8 mouse cellular contexts compared by ENCODE assay signal in genomic region chr15:83607115-83607802, GRCm38 (mm10). TPM values are rescaled to one million over a fixed set of nuclear protein-coding genes. Genes with fewer than 3 reads are reported as not detected.
A peak's percentile ranks its signal among the peaks of the same experiment; 100 is the strongest.
DNase-seq lines count a peak whose midpoint lies in the region; TF ChIP-seq lines count a peak whose summit lies in the region.

No protein-coding gene starts in this region.

- H3K27ac ChIP-seq in ES-E14 (ENCODE audit: insufficient read depth, low read depth, low read length, poor library complexity, severe bottlenecking): no peak overlapping the region

- H3K4me3 ChIP-seq in ES-E14 (ENCODE audit: insufficient read depth in 1 of 2, low read depth in 1 of 2, low read length in 2 of 2, poor library complexity in 1 of 2, severe bottlenecking in 1 of 2): no peak overlapping the region

- no peaks in the 10 kb centered on the region for H3K9me3 ChIP-seq in ES-E14 (ENCODE audit: control insufficient read depth, insufficient read depth, low read depth, low read length)

- DNase-seq in 3T3-L1 (ENCODE audit: low read depth, low spot score) (peak; percentile 83), ES-E14 (ENCODE audit: low read depth, low spot score) (peak; percentile 55)
- peak; percentile 77 to 78 for DNase-seq in cerebellum, adult 18-20 months
- DNase-seq in gastrocnemius, postnatal 10 days: peak; percentile 82
- DNase-seq in kidney, postnatal 25 days: peak; percentile 76 to 84
- DNase-seq in lung, adult 18-20 months: peak; percentile 65 to 76
- DNase-seq in ovary, postnatal 36 days (ENCODE audit: low spot score): peak; percentile 59
- peak; percentile 82 for DNase-seq in thymus, postnatal 14 days

- H3K36me3 ChIP-seq in ES-E14 (ENCODE audit: control insufficient read depth, insufficient read depth, low read length, poor library complexity, severe bottlenecking): no peaks in the 10 kb centered on the region

- in situ Hi-C loops in ES-E14 (cut with MboI; ENCODE audit: low sequenced_read_pairs in 2 of 2, unreplicated experiment in 2 of 2): no loop called here

- no peak overlapping the region for H3K9ac ChIP-seq in ES-E14 (ENCODE audit: insufficient read depth, low read depth, low read length, poor library complexity, severe bottlenecking)

- no peaks in the 10 kb centered on the region for H3K4me1 ChIP-seq in ES-E14 (ENCODE audit: control insufficient read depth in 2 of 2, insufficient read depth in 2 of 2, low read length in 2 of 2, poor library complexity in 1 of 2)

TF ChIP-seq in ES-E14, 5 proteins besides CTCF, POLR2A, EP300 and RAD21:
- no peak for TF ChIP-seq CHD2 (IDR thresholded peaks at IDR 0.05; ENCODE audit: low read depth, low read length)
- TF ChIP-seq MAFK (IDR thresholded peaks at IDR 0.05; ENCODE audit: insufficient read depth, low read depth, low read length): no peak
- TF ChIP-seq ZC3H11A (IDR thresholded peaks at IDR 0.05; ENCODE audit: borderline replicate concordance, low read depth, low read length): no peak; the same call in 1 of the 2 replicates
- no peak for TF ChIP-seq ZNF384 (IDR thresholded peaks at IDR 0.05; ENCODE audit: low read depth, low read length)
- TF ChIP-seq HCFC1 (IDR thresholded peaks at IDR 0.05; ENCODE audit: borderline replicate concordance, insufficient read depth, low read length): no peak

RNA-seq across cellular contexts. Expression of gene Ttll12, which starts 12.3 kb away (rescaled TPM):
- total RNA-seq in ES-E14 (2012; rRNA removed): 32.2 and 45.5 TPM in 2 replicates
- total RNA-seq in gastrocnemius, postnatal 10 days (2021): 10 to 100 TPM in 1 of 2 experiments, 1 to 10 TPM in 1; 9.4 to 13.0 TPM

RNA-seq across cellular contexts. Expression of gene Mcat, which starts 43.7 kb away (rescaled TPM):
- total RNA-seq in ES-E14 (2012; rRNA removed): 24.3 and 30.9 TPM in 2 replicates
- total RNA-seq in gastrocnemius, postnatal 10 days (2021): 10 to 100 TPM; 22.7 to 29.3 TPM

RNA-seq across cellular contexts. Expression of gene Tspo, which starts 43.9 kb away (rescaled TPM):
- total RNA-seq in ES-E14 (2012; rRNA removed): 43.4 and 44.7 TPM in 2 replicates
- 10 to 100 TPM; 30.3 to 33.8 TPM for total RNA-seq in gastrocnemius, postnatal 10 days (2021)
